Mouse (Mus musculus) left cerebral cortex, postnatal 36 days (tissue): ENCODE data around the gene Dlgap4. TPM values are rescaled to one million over a fixed set of nuclear protein-coding genes. Genes with fewer than 3 reads are reported as not detected.

Source experiments
- DNase-seq, 2 experiments: peaks; one replicate each; pipeline ENCODE4 v3.0.0; 2021 to 2022; ENCODE audit warnings: low spot score in 2 of 2, mixed read lengths in 1 of 2
- intact Hi-C: fragments of 180-260 bp; cut with DNase I; formaldehyde crosslinking; loops from one replicate; pipeline ENCODE4 v1.15.1; 2025
- total RNA-seq, 2 experiments: library from RNA; stranded (reverse); gene quantifications; 2 replicates each; pipeline ENCODE4 v1.2.3; 2021

The Dlgap4 gene
- total RNA-seq, 2 experiments from 2014 or later = 224 to 241 TPM

DNA sequence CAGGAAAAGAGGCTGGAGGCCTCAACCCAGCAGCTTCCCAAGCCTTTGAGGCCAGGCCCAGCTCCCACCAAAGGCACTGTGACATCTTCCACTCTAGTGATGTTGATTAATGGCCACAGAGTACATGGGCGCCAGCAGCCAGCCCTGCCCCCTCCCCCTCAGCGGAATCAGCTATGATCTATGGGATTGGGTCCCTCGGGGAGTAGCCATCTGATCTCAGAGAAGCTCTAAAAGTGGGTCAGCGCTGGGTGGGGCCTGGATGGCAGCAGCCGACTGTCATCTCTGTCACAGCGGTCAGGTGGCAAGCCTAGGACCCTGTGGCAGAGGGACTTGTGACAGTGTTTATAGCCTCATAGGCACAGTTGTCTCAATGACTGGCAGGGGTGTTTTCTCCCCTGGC lies 37.5 kb downstream of the Dlgap4 start:
- intact Hi-C loops = loop anchor here (5.0 kb wide), 1 partner anchor 34 kb away; no protein-coding TSS in a partner anchor
- DNase-seq = no peak

DNA sequence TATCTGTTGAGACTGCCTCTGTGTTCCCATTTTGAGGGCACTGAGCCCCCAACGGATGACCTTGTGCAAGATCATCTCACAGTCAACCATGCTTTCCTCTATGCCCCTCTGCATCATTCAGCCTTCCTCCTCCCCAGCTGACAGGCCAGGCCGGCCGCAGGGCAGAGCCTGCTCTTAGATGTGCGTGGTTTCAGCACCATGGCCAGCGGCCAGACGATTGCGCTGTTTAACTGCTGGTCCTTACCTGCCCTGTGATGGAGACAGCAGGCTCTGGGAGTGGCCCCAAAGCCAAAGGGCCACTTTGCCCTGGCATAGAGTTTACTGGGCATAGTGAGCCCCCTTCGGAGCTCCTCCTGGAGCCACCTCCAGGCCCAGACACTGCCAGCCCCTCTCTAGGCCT lies 39.3 kb downstream of the Dlgap4 start:
- intact Hi-C loops = loop anchor here (5.0 kb wide), 1 partner anchor 36 kb away; no protein-coding TSS in a partner anchor
- DNase-seq = no peak

DNA sequence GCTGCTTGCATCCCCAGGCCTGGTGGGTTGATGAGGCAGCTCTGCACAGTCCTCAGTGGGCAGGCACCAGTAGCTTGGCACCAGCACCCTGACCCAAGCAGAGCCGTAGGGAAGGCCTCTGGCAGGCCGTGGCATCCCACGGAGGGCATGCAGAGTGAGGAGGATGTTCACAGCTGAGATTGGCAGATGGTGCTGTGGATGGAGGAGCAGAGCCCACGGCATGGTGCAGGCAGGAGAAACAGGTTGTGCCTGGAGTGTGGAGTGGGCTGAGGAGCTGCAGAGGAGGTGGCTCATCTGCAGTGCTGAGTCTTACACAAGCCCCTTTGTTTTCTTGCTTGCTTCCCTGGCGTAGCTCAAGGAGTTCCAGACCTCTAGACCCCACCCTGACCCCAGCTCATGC lies 40.6 kb downstream of the Dlgap4 start:
- peak; percentile 66 to 73 for DNase-seq
- intact Hi-C loops = loop anchor here (5.0 kb wide), 1 partner anchor 37 kb away; no protein-coding TSS in a partner anchor

DNA sequence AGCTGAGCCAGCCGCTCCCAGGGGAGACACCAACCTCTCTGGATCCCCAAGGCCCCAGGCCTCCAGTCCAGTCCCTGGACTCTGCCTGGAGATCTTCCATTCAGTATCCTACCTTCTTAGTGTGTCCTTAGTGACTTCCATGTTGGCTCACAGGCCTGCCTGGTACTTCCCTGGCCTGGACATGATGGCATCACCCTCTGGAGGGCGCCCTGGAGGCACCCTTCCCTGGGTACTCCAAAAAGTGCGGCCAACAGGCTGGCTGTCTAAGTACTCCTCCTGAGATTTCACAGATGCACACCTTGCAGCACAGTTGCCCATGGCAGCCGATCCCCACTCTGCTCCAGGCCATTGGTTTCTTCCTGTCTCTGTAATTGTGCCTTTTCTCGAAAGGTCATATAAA lies 42.1 kb downstream of the Dlgap4 start:
- intact Hi-C loops = no loop called here
- DNase-seq = no peak

DNA sequence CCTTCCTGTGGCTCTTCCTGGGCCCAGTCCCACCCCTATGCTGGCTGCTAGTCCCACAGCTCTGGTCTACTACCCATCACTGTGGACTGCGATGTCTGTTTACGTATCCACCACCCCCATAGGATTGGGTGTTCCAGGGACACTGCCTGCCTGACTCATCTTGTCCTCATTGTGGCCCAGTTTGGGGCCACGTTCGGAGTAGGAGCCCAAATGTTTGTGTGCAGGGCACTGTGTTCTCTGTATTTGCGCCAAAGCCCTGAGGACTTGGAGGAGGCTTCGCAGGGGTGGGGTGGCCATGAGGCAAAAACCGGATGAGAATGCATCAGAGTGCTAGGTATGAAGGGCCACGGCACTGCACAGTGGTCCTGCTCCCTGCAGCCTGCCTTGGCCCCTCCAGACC lies 44.0 kb downstream of the Dlgap4 start:
- peak in 1 of 2 experiments; percentile 42 for DNase-seq
- intact Hi-C loops = no loop called here

DNA sequence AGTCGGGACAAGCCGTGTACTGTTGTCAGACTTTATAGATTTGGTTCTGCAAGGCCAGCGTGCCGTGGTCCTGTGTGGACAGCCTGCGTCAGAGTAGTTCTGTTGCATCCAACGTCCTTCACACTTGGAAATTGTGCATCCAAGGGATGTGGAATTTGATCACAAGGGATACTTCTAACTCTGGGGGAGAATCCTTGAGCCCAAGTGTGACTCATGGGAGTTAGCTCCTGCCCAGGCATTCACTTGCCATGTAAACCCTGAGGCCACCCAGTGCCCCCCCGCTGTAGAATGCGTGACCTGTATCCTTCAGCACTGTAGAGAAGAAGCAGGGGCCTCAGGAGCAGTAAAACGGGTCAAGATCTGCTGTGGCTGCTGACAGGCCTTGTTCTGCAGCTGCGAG lies 44.7 kb downstream of the Dlgap4 start:
- intact Hi-C loops = no loop called here
- DNase-seq = no peak

DNA sequence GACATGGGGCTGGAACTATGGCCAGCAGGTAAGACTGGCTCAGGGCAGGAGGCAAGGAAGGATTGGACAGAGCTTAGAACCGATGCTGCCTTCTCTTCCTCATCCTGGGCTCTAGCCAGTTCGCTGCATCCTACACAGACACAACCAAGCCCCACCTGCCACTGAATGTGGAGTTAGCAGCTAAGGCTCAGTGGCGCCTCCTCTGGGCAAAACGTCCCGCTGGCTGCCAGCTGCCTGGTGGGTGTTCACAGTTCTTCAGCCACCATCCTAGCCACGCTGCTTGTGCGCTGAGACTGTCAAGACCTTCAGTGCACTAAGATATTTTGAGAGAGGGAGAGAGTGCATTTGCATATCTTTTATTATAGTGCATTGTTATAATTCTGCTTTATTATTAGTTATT lies 45.2 kb downstream of the Dlgap4 start:
- peak in 1 of 2 experiments; percentile 74 for DNase-seq
- intact Hi-C loops = no loop called here

DNA sequence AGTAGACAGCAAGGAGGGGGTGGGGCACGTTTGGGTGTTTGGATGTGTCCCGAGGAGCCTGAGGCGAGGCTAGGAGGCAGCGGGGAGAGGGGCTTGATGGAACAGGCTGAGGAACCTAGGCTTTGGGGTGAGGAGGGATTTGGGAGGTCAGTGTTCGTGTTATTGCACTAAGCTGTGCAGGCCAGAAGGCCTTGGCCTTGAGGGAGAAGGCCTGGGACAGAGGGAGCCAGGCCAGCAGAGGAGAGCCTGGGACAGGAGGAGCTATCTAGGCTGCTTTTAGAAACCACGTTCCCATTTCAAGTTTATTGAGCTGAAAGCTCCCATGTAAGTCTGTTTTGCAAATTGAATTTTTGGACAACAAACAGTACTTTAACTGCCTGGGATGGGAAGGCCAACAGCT lies 46.5 kb downstream of the Dlgap4 start:
- DNase-seq = no peak
- intact Hi-C loops = no loop called here

DNA sequence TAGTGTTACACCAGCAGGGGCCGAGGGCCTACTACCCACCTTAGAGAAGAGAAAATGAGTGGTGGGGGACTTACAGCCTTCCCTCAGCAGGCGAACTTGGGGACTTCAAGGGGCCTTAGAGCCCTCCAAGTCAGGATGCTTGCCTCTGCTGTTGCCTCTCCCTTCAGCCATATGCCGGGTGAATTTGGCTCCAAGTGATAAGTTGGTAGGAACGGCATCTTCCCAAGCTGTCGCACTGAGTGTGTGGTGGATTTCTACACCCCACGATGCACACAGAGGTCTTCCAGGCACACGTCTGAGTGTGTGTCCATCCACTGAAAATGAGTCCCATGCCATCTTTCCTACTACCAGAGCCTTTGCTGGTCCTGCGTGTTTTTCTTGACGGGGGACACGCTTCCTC lies 49.7 kb downstream of the Dlgap4 start:
- no peak for DNase-seq
- intact Hi-C loops = no loop called here

DNA sequence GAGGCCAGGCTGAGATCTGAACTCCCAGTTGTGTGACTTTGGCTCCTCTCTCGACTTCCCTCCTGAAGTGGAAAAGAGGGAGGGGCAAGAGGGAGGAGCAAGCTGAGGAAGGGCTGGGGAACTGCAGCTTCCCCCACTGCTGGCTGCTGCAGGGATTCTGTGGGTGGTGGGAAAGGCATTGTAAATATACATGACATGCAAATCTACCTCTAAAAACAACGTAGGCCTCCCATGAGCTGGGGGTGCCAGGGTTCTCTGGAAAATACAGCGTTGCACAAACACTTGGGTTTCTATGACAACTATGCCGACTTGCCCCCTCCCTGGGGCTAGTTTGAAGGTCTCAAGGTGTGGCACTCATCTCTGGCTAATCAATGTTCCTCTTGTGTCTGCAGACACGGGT lies 50.9 kb downstream of the Dlgap4 start:
- intact Hi-C loops = no loop called here
- DNase-seq = peak in 1 of 2 experiments; percentile 67

DNA sequence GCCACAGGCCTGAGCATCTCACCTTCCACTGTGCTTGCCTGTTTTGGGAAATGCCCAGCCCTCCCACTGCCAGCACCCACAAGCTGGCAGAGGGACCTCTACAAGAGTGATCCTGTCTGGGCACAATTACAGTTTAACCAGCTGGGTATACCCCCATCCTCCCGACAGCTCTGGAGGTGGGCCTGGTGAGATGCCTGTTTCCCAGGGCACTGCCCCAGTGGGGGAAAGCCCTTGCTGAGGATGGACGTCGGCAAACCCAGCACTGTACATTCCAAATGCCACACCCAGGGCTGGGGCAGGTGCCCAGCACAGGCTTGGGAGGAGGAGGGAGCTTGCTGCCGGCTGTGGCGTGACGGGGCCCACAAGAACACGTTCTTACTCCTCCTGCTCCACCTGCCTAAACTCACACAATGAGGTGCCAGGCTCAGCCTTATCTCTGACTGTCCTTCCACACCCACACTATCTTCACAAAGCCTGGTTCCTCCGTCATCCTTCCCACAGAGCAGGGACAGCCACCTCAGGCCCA lies 51.6 kb downstream of the Dlgap4 start:
- peak; percentile 66 to 84 for DNase-seq
- intact Hi-C loops = loop anchor here (5.0 kb wide), 1 partner anchor 53 kb away; the partner anchor contains the start of gene Dlgap4

DNA sequence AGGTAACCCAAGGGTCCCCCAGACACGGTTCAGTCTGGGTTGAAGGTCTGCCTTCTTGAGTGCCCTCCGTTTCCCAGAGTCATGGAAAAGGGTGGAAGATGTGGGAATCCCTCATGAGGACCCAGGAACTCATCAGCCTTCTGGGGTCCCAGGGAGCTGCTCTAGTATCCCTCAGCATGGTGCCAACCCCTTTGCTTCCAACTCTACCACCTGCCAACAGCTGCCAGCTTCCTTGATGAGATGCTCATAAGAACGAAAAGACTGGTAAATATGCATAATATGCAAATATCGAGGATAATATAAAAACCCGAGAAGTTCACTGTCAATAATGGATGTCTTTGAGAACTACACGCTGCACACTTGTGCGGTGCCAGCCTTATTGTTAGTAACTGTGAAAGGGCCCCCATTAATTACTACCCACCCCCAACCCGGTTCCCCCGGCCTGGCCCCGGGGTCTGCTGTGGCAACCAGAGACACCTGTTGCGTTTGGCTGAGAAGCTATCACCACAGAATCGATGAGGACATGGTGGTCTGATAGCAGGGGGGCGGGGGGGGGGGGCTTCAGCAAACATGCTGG lies 52.2 kb downstream of the Dlgap4 start:
- no peak for DNase-seq
- intact Hi-C loops = loop anchor here (5.0 kb wide), 1 partner anchor 53 kb away; the partner anchor contains the start of gene Dlgap4

DNA sequence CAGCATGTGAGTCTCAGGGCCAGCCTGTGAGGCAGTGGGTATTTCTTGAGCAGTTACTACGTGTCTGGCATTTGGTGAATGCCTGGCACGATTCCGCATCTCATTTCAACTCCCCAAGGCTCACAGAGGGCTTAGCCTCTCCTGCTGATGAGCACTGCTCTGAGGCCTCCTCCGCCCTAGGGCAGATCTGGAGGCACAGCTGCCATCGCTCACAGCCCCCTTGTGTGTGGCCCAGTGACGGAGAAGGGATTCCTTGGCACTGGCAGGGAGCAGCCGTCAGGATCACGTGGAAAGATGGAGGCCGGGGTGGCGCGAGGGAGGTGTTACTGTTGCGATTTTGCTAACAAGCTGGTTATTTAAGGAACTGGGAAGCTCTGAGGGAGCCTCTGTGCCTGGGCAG lies 52.7 kb downstream of the Dlgap4 start:
- intact Hi-C loops = loop anchor here (5.0 kb wide), 1 partner anchor 54 kb away; the partner anchor contains the start of gene Dlgap4

DNA sequence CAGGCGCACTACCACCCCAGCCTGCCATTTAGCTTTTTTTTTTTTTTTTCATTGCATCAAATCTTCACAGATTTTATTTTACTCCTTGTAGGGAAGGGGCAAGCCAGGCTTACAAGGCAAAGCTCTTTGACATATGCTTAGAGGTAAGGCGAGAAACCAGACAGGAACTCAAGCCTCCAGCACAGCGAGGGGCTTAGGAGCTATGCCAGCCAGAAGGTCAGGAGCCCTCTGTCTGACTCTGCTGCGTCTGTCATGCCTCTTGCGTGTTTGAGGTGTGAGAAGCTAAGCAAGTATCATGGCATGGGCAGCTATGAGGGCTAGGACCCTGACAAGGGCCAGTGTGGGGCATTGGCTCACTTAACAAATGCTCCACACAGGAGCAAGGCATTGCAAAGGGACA lies 53.8 kb downstream of the Dlgap4 start:
- no peak for DNase-seq
- intact Hi-C loops = loop anchor here (5.0 kb wide), 1 partner anchor 55 kb away; the partner anchor contains the start of gene Dlgap4

More for the DNA sequence above, 52.7 kb downstream of the Dlgap4 start:
- DNase-seq = peak; percentile 90 to 91

DNA sequence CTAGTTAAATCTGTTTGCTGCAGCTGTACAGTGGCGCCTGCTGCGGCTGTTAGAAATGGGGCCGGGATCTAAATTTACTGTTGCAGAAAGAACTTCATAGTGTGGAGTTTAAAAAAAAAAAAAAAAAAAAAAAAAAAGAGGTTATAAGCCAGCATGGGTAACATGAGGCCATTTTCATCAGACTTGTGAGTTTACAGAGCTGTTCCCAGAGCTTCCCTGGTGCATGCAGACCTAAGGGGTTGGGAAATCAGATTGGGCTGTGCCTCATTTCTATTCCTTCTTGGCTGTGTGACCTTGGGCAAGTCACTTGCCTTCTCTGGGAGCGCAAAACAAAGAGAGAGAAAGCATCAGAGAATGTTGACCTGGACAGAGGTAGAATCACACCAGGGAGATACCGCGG lies 55.1 kb downstream of the Dlgap4 start:
- no peak for DNase-seq
- intact Hi-C loops = loop anchor here (5.0 kb wide), 1 partner anchor 56 kb away; the partner anchor contains the start of gene Dlgap4

DNA sequence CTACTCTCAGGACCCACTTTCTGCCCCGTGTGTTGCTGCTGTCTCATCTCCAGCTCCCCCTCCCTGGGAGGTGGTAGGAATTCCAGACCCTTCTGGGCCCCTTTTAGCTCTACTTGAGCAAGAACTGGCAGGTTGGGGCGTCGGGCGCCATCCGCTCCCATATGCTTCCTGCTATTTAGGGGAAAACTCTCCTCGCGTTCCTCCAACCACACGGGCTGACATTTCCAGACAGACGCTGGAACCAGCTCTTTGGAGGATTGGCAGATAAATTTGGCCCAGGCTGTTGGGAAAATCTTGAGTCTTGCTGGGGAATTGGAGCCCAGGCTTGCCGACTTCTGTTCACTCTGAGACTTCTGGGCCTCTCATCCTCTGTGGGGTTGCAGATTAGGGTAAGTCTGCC lies 59.8 kb downstream of the Dlgap4 start:
- DNase-seq = peak; percentile 80 to 86
- intact Hi-C loops = no loop called here

DNA sequence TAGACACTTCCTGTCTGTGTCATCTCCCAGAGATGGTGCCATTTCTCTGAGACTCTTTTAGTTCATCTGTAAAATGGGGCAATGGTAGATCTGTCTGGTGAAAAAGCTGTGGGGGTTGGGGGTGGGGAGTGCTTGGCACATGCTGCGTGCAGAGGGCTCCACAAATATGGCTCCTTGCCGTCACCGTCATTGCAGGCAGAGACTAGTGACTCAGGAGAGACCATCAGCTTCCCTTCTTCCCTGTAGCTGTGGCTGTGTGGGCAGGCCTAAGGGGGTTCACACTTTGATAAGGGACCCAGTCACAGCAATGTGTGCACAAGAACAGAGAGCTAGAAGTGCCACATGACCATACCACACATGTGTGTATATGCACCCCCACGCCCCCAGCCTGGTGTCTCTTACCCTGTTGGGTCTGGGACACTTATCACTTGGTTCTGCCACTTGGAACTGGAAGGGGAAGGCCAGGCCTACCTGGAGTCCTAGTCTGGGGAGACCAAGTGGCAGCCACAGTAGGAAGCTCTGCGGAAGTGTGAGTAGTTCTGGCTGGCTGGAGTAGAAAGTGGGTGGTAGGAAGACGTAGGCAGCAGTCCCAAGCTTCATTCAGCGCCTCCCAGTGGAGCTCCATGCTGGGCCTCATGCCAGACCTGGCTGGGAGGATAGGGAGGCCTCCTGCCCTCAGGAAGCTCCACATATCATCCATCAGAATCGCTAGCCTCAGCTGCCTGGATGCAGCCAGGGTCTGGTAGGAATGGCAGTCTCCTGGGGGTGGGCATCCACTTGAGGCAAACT lies 60.6 kb downstream of the Dlgap4 start:
- intact Hi-C loops = no loop called here
- peak; percentile 48 to 65 for DNase-seq

DNA sequence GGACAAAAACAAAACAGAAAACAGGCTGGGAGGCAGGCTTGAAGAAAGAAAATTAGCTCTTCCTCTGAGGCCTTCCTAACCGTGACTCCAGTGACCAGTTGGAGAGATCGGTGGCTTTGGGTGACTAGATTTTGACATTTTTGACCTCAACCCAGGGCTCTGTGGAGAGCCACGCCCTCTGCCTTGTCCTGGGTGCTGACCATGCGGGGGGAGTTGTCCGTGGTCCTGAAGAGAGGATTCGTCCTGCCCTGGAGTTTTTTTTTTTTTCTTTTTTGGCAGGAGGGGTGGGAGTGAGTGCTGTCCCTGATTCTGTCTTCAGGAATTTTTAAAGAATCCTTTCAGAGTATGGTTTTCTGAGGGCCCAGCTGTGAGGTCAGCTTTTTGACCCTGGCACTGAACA lies 63.4 kb downstream of the Dlgap4 start:
- intact Hi-C loops = no loop called here
- no peak for DNase-seq

DNA sequence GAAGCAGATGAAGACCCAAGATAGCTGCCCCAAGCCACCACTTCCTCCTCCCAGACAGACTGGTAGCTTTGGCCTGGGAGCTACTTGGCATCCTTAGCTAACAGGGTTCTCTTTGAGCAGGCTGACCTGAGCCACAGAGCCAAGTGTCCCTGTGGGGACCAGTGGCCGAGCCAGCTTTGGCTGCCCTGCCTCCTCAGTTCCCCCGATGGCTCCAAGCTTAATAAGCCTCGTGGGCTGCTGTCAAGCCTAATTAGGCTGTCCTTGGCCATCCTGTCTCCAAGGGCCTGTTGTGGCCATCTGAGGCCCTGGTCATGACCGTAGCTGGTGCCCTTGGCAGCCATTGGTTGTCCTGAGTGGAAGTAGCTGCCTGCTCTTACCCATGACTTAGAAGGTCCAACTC lies 64.6 kb downstream of the Dlgap4 start:
- intact Hi-C loops = no loop called here
- DNase-seq = no peak

DNA sequence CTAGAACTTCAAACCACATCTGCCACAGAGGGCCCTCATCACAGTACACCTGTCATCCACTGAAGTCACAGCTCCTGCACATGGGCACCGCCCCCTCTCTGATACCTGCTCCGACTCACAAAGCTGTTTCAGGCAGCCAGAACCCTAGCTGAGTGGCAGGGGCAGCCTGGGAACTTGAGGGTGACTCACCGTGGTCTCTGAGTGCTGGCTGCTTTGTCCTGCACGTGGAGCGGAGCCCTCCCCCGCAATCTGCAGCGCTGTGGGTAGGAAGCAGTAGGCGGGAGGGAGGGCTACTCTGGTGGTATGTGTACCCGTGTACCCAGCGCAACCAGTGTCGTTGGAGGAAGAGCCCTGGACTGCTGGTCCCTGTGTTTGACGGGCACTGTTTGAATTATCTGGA lies 69.5 kb downstream of the Dlgap4 start:
- DNase-seq = peak in 1 of 2 experiments; percentile 50
- intact Hi-C loops = no loop called here

DNA sequence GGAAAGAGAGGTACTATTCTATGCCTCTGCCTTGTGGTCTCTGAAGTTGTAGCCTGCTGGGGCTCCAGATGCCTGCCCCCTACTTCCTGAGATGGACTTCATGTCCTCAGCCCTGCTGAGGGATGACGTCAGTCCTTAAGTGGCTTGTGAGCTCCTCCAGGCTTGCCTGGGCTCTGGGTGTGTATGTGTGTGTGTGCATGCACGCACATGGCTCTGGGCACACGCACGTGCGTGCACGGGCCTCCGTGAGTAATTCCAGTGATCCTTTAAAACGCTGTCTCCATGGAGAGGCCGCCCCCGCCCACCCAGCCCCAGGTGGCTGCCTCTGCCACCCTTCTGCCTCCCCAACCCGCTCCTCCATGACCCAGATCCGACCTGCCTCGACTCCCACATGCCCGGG lies 72.5 kb downstream of the Dlgap4 start:
- intact Hi-C loops = no loop called here
- no peak for DNase-seq
